Mouse (Mus musculus) brain, embryonic 14.5 days (tissue): ENCODE measurements around the gene Jakmip3.

Experiments
- CTCF ChIP-seq: fragments of 200-500 bp; IDR thresholded peaks from 2 replicates; pipeline ENCODE4 v1.5.1; 2012; ENCODE audit warnings: inconsistent platforms, mild to moderate bottlenecking, moderate library complexity, borderline replicate concordance; ENCODE audit not compliant: insufficient read depth, insufficient read length; ENCODE audit errors: extremely low read depth
- POLR2A ChIP-seq: fragments of 200-500 bp; IDR thresholded peaks from 2 replicates; pipeline ENCODE4 v1.6.1; 2012; ENCODE audit warnings: mild to moderate bottlenecking, inconsistent platforms, borderline replicate concordance; ENCODE audit not compliant: poor library complexity, insufficient read depth, insufficient read length, severe bottlenecking; ENCODE audit errors: extremely low read depth

DNA sequence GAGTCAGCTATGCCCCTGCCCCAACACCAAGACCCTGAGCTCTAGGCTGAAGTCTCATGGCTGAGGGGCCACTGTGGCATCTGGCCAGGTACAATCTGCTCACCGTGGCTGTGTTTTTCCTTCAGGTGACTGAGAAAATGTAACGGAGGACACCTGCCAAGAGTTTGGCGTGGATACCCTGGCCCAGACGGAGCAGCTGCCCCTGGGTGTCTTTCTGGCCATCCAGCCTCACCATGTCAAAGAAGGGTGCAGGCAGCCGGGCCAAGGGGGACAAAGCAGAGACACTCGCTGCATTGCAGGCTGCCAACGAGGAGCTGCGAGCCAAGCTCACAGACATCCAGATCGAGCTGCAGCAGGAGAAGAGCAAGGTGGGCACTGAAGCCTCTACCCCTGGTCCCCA is 48.6 kb downstream of the Jakmip3 start:
- TF ChIP-seq CTCF (no peak), POLR2A (no peak)
